Mouse (Mus musculus): Measurements from ENCODE around the gene Exoc6b. TPM values are rescaled to one million over a fixed set of nuclear protein-coding genes. Genes with fewer than 3 reads are reported as not detected.

The Exoc6b gene
- total and polyA plus RNA-seq, 3 experiments = 0.76 to 8.7 (median 6.9) TPM

DNA sequence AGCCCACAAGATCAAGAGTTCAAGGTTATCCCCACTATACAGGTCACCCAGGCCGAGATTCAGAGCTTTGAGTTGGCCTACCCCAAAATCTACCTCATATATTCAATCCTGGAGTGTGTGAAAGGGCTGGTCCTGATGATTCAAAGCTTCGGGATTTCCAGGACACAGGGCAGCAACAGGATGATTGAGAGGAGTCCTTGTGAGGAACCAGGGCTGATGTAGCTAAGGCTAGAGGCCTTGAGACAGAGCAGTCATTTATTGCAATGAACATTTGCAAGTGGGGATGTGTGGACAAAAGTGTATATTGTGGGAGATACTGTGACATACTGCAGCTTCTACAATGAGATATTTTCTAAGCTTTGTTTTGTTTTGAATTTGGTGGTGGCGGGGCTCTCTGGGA lies 22.8 kb downstream of the Exoc6b start:
- DNase-seq (ENCODE audit: low spot score) (no peak), ATAC-seq (ENCODE audit: extremely low read depth, insufficient number of reproducible peaks, low FRiP score, poor library complexity, severe bottlenecking) (no peak)
- H3K36me3 ChIP-seq (replicated peaks) = no peaks in the 10 kb centered on the region
- no peaks in the 10 kb centered on the region for H3K4me1 ChIP-seq (ENCODE audit: insufficient read depth, low read depth, low read length)
- TF ChIP-seq TAL1 (conservative IDR thresholded peaks at IDR 0.05; ENCODE audit: low read depth, low read length) (no peak), CTCF (IDR thresholded peaks at IDR 0.05; ENCODE audit: low read depth, low read length) (no peak), POLR2AphosphoS5 (IDR thresholded peaks at IDR 0.05; ENCODE audit: insufficient replicate concordance, low read depth, low read length) (no peak), GATA1 (IDR thresholded peaks at IDR 0.05; ENCODE audit: borderline replicate concordance, low read length) (no peak), GATA2 (IDR thresholded peaks at IDR 0.05; ENCODE audit: borderline replicate concordance, low read depth, low read length) (no peak)
- no peaks in the 10 kb centered on the region for H3K27me3 ChIP-seq (ENCODE audit: insufficient read depth, low read length)
- H3K9me3 ChIP-seq (replicated peaks) = no peaks in the 10 kb centered on the region
- no peak overlapping the region for H3K4me3 ChIP-seq (ENCODE audit: low read depth, low read length)

DNA sequence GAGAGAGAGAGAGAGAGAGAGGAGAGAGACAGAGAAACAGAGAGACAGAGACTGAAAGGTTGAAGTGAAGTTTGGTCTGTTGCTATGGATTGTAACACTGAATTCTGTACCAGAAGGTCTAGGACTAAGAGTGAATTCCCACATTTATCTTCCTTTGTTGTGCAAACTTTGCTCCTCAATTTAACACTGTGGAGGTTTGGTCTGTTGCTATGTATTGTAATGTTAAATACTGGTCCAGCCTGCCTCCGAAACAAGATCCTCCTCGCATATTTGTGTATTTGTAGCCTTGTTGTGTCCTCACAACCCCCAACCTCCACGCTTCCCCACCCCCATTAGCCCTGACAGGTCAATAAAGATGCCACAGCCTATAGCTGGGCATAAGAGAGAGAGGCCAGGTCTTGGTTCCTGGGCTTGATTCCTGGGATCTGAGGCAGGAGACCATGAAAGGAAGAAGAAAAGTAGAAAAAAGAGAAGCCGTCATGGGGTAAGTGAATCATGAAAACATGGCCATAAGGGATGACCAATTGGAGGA lies 24.6 kb downstream of the Exoc6b start:
- Histone ChIP-seq H3K9me3 (replicated peaks) (no peaks in the 10 kb centered on the region), H3K27me3 (ENCODE audit: insufficient read depth, low read length) (no peaks in the 10 kb centered on the region), H3K36me3 (replicated peaks) (no peaks in the 10 kb centered on the region), H3K4me3 (ENCODE audit: low read depth, low read length) (no peak overlapping the region), H3K4me1 (ENCODE audit: insufficient read depth, low read depth, low read length) (no peaks in the 10 kb centered on the region)
- TF ChIP-seq GATA2 (IDR thresholded peaks at IDR 0.05; ENCODE audit: borderline replicate concordance, low read depth, low read length) (no peak), POLR2AphosphoS5 (IDR thresholded peaks at IDR 0.05; ENCODE audit: insufficient replicate concordance, low read depth, low read length) (no peak)
- no peak for DNase-seq (ENCODE audit: low spot score)
- ATAC-seq (ENCODE audit: extremely low read depth, insufficient number of reproducible peaks, low FRiP score, poor library complexity, severe bottlenecking) = no peak

DNA sequence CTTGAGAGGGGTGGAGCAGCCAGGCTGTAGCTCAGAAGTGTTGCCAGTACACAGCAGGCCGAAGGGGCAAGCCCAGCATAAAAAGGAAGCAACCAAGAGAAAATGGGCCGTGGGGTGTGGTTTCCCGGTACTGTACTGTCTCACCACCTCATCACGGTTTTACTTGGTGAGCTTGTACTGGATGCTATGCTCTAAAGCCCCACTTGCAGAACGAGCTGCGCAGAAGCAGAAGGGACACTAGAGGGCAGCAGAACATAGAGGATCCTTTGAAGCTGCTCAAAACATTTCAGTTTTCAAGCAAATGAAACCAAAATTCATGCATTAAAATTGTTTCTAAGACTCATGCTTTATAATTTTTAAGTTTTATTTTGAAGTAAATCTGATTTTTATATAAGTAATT lies 31.6 kb downstream of the Exoc6b start:
- Histone ChIP-seq H3K4me1 (ENCODE audit: insufficient read depth, low read depth, low read length) (no peaks in the 10 kb centered on the region; the same call in 1 of the 2 replicates), H3K27me3 (ENCODE audit: insufficient read depth, low read length) (no peaks in the 10 kb centered on the region), H3K36me3 (replicated peaks) (no peaks in the 10 kb centered on the region), H3K4me3 (ENCODE audit: low read depth, low read length) (no peak overlapping the region), H3K9me3 (replicated peaks) (no peaks in the 10 kb centered on the region)
- DNase-seq (ENCODE audit: low spot score) (peak; percentile 30), ATAC-seq (ENCODE audit: extremely low read depth, insufficient number of reproducible peaks, low FRiP score, poor library complexity, severe bottlenecking) (no peak)
- TF ChIP-seq GATA1 (IDR thresholded peaks at IDR 0.05; ENCODE audit: borderline replicate concordance, low read length) = no peak
- TF ChIP-seq CTCF (IDR thresholded peaks at IDR 0.05; ENCODE audit: low read depth, low read length) = peak; percentile 32; the same call in 1 of the 2 replicates

DNA sequence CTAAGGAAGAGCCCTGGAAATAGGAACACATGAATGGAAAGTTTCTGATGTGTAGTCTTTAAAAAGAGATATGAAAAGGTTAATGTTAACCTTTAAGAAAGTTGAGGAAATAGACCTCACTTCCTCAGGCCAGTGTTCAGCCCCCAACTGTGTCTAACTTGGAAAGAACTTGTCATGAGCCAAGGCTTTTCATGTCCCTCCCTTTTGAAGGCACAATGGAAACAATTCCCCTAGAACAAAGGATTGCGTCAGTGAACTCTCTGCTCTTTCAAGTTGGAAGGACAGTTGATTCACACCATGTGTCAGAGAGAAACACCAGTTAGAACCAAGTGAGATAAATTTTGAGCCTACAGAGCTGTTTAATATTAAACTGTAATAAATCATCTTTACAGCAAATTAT lies 39.6 kb downstream of the Exoc6b start:
- no peaks in the 10 kb centered on the region for H3K4me1 ChIP-seq (ENCODE audit: insufficient read depth, low read depth, low read length)
- no peak for ATAC-seq (ENCODE audit: extremely low read depth, insufficient number of reproducible peaks, low FRiP score, poor library complexity, severe bottlenecking)
- no peaks in the 10 kb centered on the region for H3K36me3 ChIP-seq (replicated peaks)
- TF ChIP-seq CTCF (IDR thresholded peaks at IDR 0.05; ENCODE audit: low read depth, low read length) (no peak), GATA1 (IDR thresholded peaks at IDR 0.05; ENCODE audit: borderline replicate concordance, low read length) (no peak), TAL1 (conservative IDR thresholded peaks at IDR 0.05; ENCODE audit: low read depth, low read length) (no peak), GATA2 (IDR thresholded peaks at IDR 0.05; ENCODE audit: borderline replicate concordance, low read depth, low read length) (no peak), POLR2AphosphoS5 (IDR thresholded peaks at IDR 0.05; ENCODE audit: insufficient replicate concordance, low read depth, low read length) (no peak)
- DNase-seq (ENCODE audit: low spot score) = no peak
- H3K27me3 ChIP-seq (ENCODE audit: insufficient read depth, low read length) = peaks cover 4% of the 10 kb centered on the region; the same call in 1 of the 2 replicates
- no peaks in the 10 kb centered on the region for H3K9me3 ChIP-seq (replicated peaks)
- H3K4me3 ChIP-seq (ENCODE audit: low read depth, low read length) = no peak overlapping the region

DNA sequence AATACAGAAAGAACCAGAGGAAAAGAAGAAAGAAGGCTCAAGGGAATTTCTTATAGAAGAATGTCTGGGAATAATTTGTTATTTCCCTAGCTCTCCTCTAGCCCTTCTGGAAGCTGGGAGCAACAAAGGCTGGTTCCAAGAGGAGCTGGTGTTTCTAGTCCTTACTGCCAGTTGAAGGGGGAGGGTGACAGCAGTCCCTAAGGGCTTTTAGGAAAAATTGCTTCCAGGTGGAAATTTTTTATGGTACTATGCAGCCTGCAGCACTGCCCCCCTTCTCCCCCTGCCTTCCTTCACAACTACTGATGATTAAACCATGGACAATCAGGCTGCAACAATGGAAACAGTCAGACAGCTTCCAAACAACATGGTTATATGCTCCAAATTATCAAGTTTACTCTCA lies 44.9 kb downstream of the Exoc6b start:
- Histone ChIP-seq H3K4me3 (ENCODE audit: low read depth, low read length) (no peak overlapping the region), H3K36me3 (replicated peaks) (no peaks in the 10 kb centered on the region), H3K27me3 (ENCODE audit: insufficient read depth, low read length) (peaks cover 4% of the 10 kb centered on the region; the same call in 1 of the 2 replicates), H3K4me1 (ENCODE audit: insufficient read depth, low read depth, low read length) (no peaks in the 10 kb centered on the region), H3K9me3 (replicated peaks) (no peaks in the 10 kb centered on the region)
- ATAC-seq (ENCODE audit: extremely low read depth, insufficient number of reproducible peaks, low FRiP score, poor library complexity, severe bottlenecking) (no peak), DNase-seq (ENCODE audit: low spot score) (no peak)
- no peak for TF ChIP-seq CTCF (IDR thresholded peaks at IDR 0.05; ENCODE audit: low read depth, low read length)
- no peak for TF ChIP-seq TAL1 (conservative IDR thresholded peaks at IDR 0.05; ENCODE audit: low read depth, low read length)
- no peak for TF ChIP-seq GATA1 (IDR thresholded peaks at IDR 0.05; ENCODE audit: borderline replicate concordance, low read length)
- TF ChIP-seq POLR2AphosphoS5 (IDR thresholded peaks at IDR 0.05; ENCODE audit: insufficient replicate concordance, low read depth, low read length) = no peak
- TF ChIP-seq GATA2 (IDR thresholded peaks at IDR 0.05; ENCODE audit: borderline replicate concordance, low read depth, low read length) = no peak

DNA sequence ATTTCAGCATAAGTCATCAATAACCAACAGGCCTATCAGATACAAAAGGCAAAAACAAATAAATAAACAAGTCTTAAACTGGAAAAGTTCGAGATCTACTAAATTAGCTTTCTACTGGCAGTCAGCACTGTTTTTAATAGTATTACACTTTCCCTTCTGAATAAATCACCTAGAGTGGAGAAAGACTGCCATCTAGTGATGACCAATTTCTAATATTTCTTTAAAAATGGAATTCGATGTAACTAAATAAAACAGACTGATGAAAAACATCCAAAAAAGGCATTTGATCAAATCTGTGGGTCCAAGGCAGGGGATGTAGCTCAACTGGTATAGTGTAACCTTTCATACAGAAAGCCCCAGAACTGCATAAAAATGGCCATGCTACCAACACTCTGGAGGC lies 52.3 kb downstream of the Exoc6b start:
- DNase-seq (ENCODE audit: low spot score) = no peak
- Histone ChIP-seq H3K4me3 (ENCODE audit: low read depth, low read length) (no peak overlapping the region), H3K36me3 (replicated peaks) (no peaks in the 10 kb centered on the region), H3K9me3 (replicated peaks) (no peaks in the 10 kb centered on the region), H3K4me1 (ENCODE audit: insufficient read depth, low read depth, low read length) (no peaks in the 10 kb centered on the region), H3K27me3 (ENCODE audit: insufficient read depth, low read length) (peaks cover 6% of the 10 kb centered on the region)
- ATAC-seq (ENCODE audit: extremely low read depth, insufficient number of reproducible peaks, low FRiP score, poor library complexity, severe bottlenecking) = no peak
- TF ChIP-seq TAL1 (conservative IDR thresholded peaks at IDR 0.05; ENCODE audit: low read depth, low read length) (no peak), POLR2AphosphoS5 (IDR thresholded peaks at IDR 0.05; ENCODE audit: insufficient replicate concordance, low read depth, low read length) (no peak), GATA2 (IDR thresholded peaks at IDR 0.05; ENCODE audit: borderline replicate concordance, low read depth, low read length) (no peak), CTCF (IDR thresholded peaks at IDR 0.05; ENCODE audit: low read depth, low read length) (no peak), GATA1 (IDR thresholded peaks at IDR 0.05; ENCODE audit: borderline replicate concordance, low read length) (no peak)

DNA sequence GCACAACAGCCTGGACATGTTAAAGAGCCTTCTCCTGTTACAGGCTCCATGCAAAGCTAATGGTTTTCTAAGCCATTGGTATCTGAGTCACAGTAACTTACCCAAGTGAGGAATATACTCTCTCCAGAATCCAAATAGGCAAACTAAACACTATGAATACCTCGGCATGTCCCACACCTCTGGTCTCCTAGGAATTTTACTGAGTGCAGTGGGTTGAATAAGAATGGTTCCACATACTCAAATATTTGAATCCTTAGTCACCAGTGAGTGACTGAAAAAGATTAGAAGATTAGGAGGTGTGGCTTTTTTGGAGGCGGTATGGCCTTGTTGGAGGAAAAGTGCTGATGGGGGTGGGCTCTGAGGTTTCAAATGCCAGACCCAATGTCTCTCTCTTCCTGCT lies 55.4 kb downstream of the Exoc6b start:
- H3K9me3 ChIP-seq (replicated peaks) = no peaks in the 10 kb centered on the region
- H3K4me3 ChIP-seq (ENCODE audit: low read depth, low read length) = no peak overlapping the region
- no peaks in the 10 kb centered on the region for H3K4me1 ChIP-seq (ENCODE audit: insufficient read depth, low read depth, low read length)
- no peak for DNase-seq (ENCODE audit: low spot score)
- no peak for TF ChIP-seq CTCF (IDR thresholded peaks at IDR 0.05; ENCODE audit: low read depth, low read length)
- TF ChIP-seq TAL1 (conservative IDR thresholded peaks at IDR 0.05; ENCODE audit: low read depth, low read length) = no peak
- TF ChIP-seq GATA2 (IDR thresholded peaks at IDR 0.05; ENCODE audit: borderline replicate concordance, low read depth, low read length) = no peak
- TF ChIP-seq GATA1 (IDR thresholded peaks at IDR 0.05; ENCODE audit: borderline replicate concordance, low read length) = no peak
- TF ChIP-seq POLR2AphosphoS5 (IDR thresholded peaks at IDR 0.05; ENCODE audit: insufficient replicate concordance, low read depth, low read length) = no peak
- ATAC-seq (ENCODE audit: extremely low read depth, insufficient number of reproducible peaks, low FRiP score, poor library complexity, severe bottlenecking) = no peak
- no peaks in the 10 kb centered on the region for H3K36me3 ChIP-seq (replicated peaks)
- H3K27me3 ChIP-seq (ENCODE audit: insufficient read depth, low read length) = peaks cover 6% of the 10 kb centered on the region; the same call in 1 of the 2 replicates

All from G1E (cell line).